Mouse (Mus musculus): ENCODE measurements around the gene Hspa4l. TPM values are rescaled to one million over a fixed set of nuclear protein-coding genes. Genes with fewer than 3 reads are reported as not detected.

Gene Hspa4l
- total RNA-seq (2017), result 47.0 and 94.6 TPM in 2 replicates

- no peak; the same call in 1 of the 2 replicates for ATAC-seq (replicated peaks; ENCODE audit: low read depth, poor library complexity, severe bottlenecking)
Measured at GRCm38 (mm10) chr3:40744024-40744835, at the start of gene Hspa4l. Gene Hspa4l, plus strand, starts transcription at chr3:40744495.

GRCm38 (mm10) chr3:40695162-40695561 is 49.1 kb upstream of the Hspa4l start:
- no peak for ATAC-seq (replicated peaks; ENCODE audit: low read depth, poor library complexity, severe bottlenecking)

GRCm38 (mm10) chr3:40698834-40699233 is 45.5 kb upstream of the Hspa4l start:
- ATAC-seq (replicated peaks; ENCODE audit: low read depth, poor library complexity, severe bottlenecking), result 0 out of 2 replicates have a peak, but pooled peaks have one; percentile 27

GRCm38 (mm10) chr3:40704816-40705430 is 39.4 kb upstream of the Hspa4l start:
- ATAC-seq (replicated peaks; ENCODE audit: low read depth, poor library complexity, severe bottlenecking), result peak; percentile 95

- no peak for ATAC-seq (replicated peaks; ENCODE audit: low read depth, poor library complexity, severe bottlenecking)
Measured at GRCm38 (mm10) chr3:40708655-40709054, 35.6 kb upstream of the Hspa4l start, which contains the start of gene Slc25a31. Gene Slc25a31, plus strand, starts transcription at chr3:40708855.

GRCm38 (mm10) chr3:40716056-40716455 is 28.2 kb upstream of the Hspa4l start:
- ATAC-seq (replicated peaks; ENCODE audit: low read depth, poor library complexity, severe bottlenecking), result no peak

- ATAC-seq (replicated peaks; ENCODE audit: low read depth, poor library complexity, severe bottlenecking), result no peak
Measured at GRCm38 (mm10) chr3:40719022-40719421, 25.3 kb upstream of the Hspa4l start.

- no peak for ATAC-seq (replicated peaks; ENCODE audit: low read depth, poor library complexity, severe bottlenecking)
Measured at GRCm38 (mm10) chr3:40738381-40738912, 5.8 kb upstream of the Hspa4l start.

GRCm38 (mm10) chr3:40744836-40745660 is 753 bp downstream of the Hspa4l start:
- peak; percentile 79 for ATAC-seq (replicated peaks; ENCODE audit: low read depth, poor library complexity, severe bottlenecking)

- peak; percentile 45 for ATAC-seq (replicated peaks; ENCODE audit: low read depth, poor library complexity, severe bottlenecking)
Measured at GRCm38 (mm10) chr3:40745661-40746547, 1.6 kb downstream of the Hspa4l start.

- ATAC-seq (replicated peaks; ENCODE audit: low read depth, poor library complexity, severe bottlenecking), result no peak
Measured at GRCm38 (mm10) chr3:40760746-40761145, 16.5 kb downstream of the Hspa4l start.

- ATAC-seq (replicated peaks; ENCODE audit: low read depth, poor library complexity, severe bottlenecking), result no peak
Measured at GRCm38 (mm10) chr3:40761312-40761711, 17.0 kb downstream of the Hspa4l start.

- ATAC-seq (replicated peaks; ENCODE audit: low read depth, poor library complexity, severe bottlenecking), result no peak
Measured at GRCm38 (mm10) chr3:40793783-40794182, 49.5 kb downstream of the Hspa4l start.

GRCm38 (mm10) chr3:40798054-40798453 is 53.8 kb downstream of the Hspa4l start:
- no peak for ATAC-seq (replicated peaks; ENCODE audit: low read depth, poor library complexity, severe bottlenecking)

GRCm38 (mm10) chr3:40798500-40798899 is 54.2 kb downstream of the Hspa4l start:
- peak; percentile 69 for ATAC-seq (replicated peaks; ENCODE audit: low read depth, poor library complexity, severe bottlenecking)

- peak; percentile 79 for ATAC-seq (replicated peaks; ENCODE audit: low read depth, poor library complexity, severe bottlenecking)
Measured at GRCm38 (mm10) chr3:40799530-40800372, 55.5 kb downstream of the Hspa4l start, which contains the start of gene Plk4. Gene Plk4, plus strand, starts transcription at chr3:40800019.

- ATAC-seq (replicated peaks; ENCODE audit: low read depth, poor library complexity, severe bottlenecking), result peak; percentile 41
Measured at GRCm38 (mm10) chr3:40800373-40800823, 56.1 kb downstream of the Hspa4l start.

- ATAC-seq (replicated peaks; ENCODE audit: low read depth, poor library complexity, severe bottlenecking), result no peak
Measured at GRCm38 (mm10) chr3:40806871-40807270, 62.6 kb downstream of the Hspa4l start.

Data from common myeloid progenitor, adult 5-6 weeks (primary cell).